Mouse (Mus musculus): ENCODE results near the gene Patl1.

DNA sequence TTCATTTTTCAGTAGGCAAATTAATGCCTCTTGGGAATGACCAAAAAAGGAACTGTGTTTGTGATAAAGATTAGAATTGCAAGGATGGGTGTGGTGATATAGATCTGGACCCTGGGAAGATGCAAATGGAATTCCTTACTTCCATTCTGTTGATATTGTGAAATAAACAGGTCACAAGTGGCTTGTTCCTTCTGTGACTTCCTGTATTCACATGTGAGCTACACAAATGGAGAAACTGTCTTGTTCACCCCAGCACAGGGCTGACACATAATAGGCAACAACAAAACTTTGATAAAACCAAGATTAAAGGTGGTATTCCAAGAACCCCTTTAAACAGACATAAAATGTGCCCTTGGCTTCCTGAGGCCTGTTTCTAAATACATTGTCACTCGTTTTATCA, 37.7 kb downstream of the Patl1 start:
- TF ChIP-seq POLR2A (IDR thresholded peaks at IDR 0.05; ENCODE audit: low read depth, low read length) = no peak
- TF ChIP-seq CTCF (conservative IDR thresholded peaks at IDR 0.05; ENCODE audit: insufficient read depth, insufficient read length, low read depth, low read length) = no peak
